Mouse (Mus musculus) kidney, embryonic 15.5 days (tissue): Measurements from ENCODE around the gene Six6. TPM values are rescaled to one million over a fixed set of nuclear protein-coding genes. Genes with fewer than 3 reads are reported as not detected.

Source experiments
- ATAC-seq: fragments of 200-750 bp; cut with Nextera tagmentation; replicated peaks from 2 replicates; pipeline ENCODE4 v1.8.0; 2017; ENCODE audit warnings: moderate TSS enrichment; ENCODE audit not compliant: low FRiP score
- H3K27ac ChIP-seq: fragments of 300-500 bp; sonication (generic); 2 replicates; pipeline ENCODE4 v1.5.1; 2015; ENCODE audit warnings: mild to moderate bottlenecking, inconsistent platforms
- H3K27me3 ChIP-seq: fragments of 300-500 bp; sonication (generic); 2 replicates; pipeline ENCODE4 v1.6.1; 2015; ENCODE audit warnings: inconsistent platforms
- H3K36me3 ChIP-seq: fragments of 300-500 bp; sonication (generic); 2 replicates; pipeline ENCODE4 v1.6.1; 2015; ENCODE audit warnings: inconsistent platforms
- H3K4me1 ChIP-seq: fragments of 300-500 bp; sonication (generic); 2 replicates; pipeline ENCODE4 v1.6.1; 2015; ENCODE audit warnings: inconsistent platforms
- H3K4me2 ChIP-seq: fragments of 300-500 bp; sonication (generic); 2 replicates; pipeline ENCODE4 v1.6.1; 2015; ENCODE audit warnings: moderate library complexity, mild to moderate bottlenecking, inconsistent platforms
- H3K4me3 ChIP-seq: fragments of 300-500 bp; sonication (generic); replicated peaks from 2 replicates; pipeline ENCODE4 v1.5.1; 2015; ENCODE audit warnings: mild to moderate bottlenecking, inconsistent platforms
- H3K9ac ChIP-seq: fragments of 300-500 bp; sonication (generic); 2 replicates; pipeline ENCODE4 v1.6.1; 2015; ENCODE audit warnings: mild to moderate bottlenecking, inconsistent platforms
- H3K9me3 ChIP-seq: fragments of 300-500 bp; sonication (generic); replicated peaks from 2 replicates; pipeline ENCODE4 v1.6.1; 2016; ENCODE audit warnings: inconsistent platforms
- WGBS: fragments of 180-500 bp; shearing (Covaris S2); methylation state at CpG from one replicate; pipeline ENCODE4 v1.1.7; 2015; ENCODE audit warnings: mixed read lengths; 5-methylcytosine and 5-hydroxymethylcytosine counted together
- polyA plus RNA-seq: library from polyadenylated mRNA; unstranded; fragments of >200 nt; fragmentation: Nextera tagmentation; extraction: Ambion mirVana; gene quantifications from 2 replicates; pipeline ENCODE4 v1.2.1, GENCODE M21; 2015

Gene Six6
- not detected in 2 replicates for polyA plus RNA-seq

GRCm38 (mm10) chr12:72939616-72940015 is at the start of gene Six6:
TSS of gene Six6 (plus strand) at chr12:72939892.
- Histone ChIP-seq H3K27ac (no peak within 1 kb of the TSS), H3K9ac (no peak within 1 kb of the TSS), H3K4me3 (peak within 1 kb of the TSS; percentile 19), H3K4me1 (peaks cover 12% of the 10 kb centered on the region), H3K36me3 (no peaks in the 10 kb centered on the region), H3K27me3 (peaks cover 98% of the 10 kb centered on the region), H3K9me3 (no peaks in the 10 kb centered on the region), H3K4me2 (peak within 1 kb of the TSS; percentile 45)
- WGBS = under 1% methylated on average over 28 of the region's 28 CpGs
- ATAC-seq = 0 out of 2 replicates have a peak, but pooled peaks have one; percentile 52

- Histone ChIP-seq H3K27ac (no peak overlapping the region), H3K27me3 (peaks cover 13% of the 10 kb centered on the region), H3K4me2 (peak overlapping the region; percentile 69), H3K9me3 (no peaks in the 10 kb centered on the region), H3K9ac (peak overlapping the region; percentile 17; the same call in 1 of the 2 replicates), H3K4me3 (peak overlapping the region; percentile 40), H3K36me3 (no peaks in the 10 kb centered on the region), H3K4me1 (peaks cover 7% of the 10 kb centered on the region; the same call in 1 of the 2 replicates)
- WGBS = 18% methylated on average over 47 of the region's 48 CpGs
- peak; percentile 75; the same call in 1 of the 2 replicates for ATAC-seq
Observed at GRCm38 (mm10) chr12:72917159-72917993, 22.3 kb upstream of the Six6 start.

GRCm38 (mm10) chr12:72936751-72937150 is 2.9 kb upstream of the Six6 start:
- Histone ChIP-seq H3K4me2 (no peak overlapping the region), H3K9me3 (no peaks in the 10 kb centered on the region), H3K27ac (no peak overlapping the region), H3K9ac (no peak overlapping the region), H3K4me1 (peaks cover 12% of the 10 kb centered on the region), H3K36me3 (no peaks in the 10 kb centered on the region), H3K4me3 (no peak overlapping the region), H3K27me3 (peaks cover 75% of the 10 kb centered on the region)
- no peak for ATAC-seq
- WGBS = 28% methylated on average over 8 of the region's 8 CpGs

GRCm38 (mm10) chr12:72937537-72938120 is 2.1 kb upstream of the Six6 start:
- H3K4me2 ChIP-seq = no peak overlapping the region
- H3K36me3 ChIP-seq = no peaks in the 10 kb centered on the region
- H3K9ac ChIP-seq = no peak overlapping the region
- no peak overlapping the region for H3K4me3 ChIP-seq
- no peak for ATAC-seq
- H3K9me3 ChIP-seq = no peaks in the 10 kb centered on the region
- 3% methylated on average over 19 of the region's 19 CpGs for WGBS
- peaks cover 84% of the 10 kb centered on the region for H3K27me3 ChIP-seq
- peaks cover 12% of the 10 kb centered on the region for H3K4me1 ChIP-seq
- H3K27ac ChIP-seq = no peak overlapping the region

DNA sequence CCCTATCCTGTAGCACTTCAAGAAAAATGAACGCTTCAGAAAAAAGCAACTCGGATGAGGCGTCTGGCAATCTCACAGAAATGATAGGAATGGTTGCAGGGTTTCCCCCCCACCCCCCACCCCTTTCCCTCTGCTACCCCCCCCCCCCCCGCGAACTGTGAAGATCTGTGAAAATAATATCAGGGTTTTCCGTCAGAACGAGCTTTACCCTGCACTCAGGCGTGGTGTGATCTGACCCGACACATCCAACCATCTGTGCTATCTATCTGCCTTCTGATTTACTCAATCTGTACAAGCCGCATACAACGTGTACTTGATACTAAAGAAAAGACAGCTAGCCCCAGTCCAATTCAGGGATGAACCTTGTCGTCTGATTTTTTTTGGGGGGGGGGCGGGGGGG is 1.5 kb upstream of the Six6 start:
- Histone ChIP-seq H3K9me3 (no peaks in the 10 kb centered on the region), H3K27ac (no peak overlapping the region), H3K4me2 (no peak overlapping the region), H3K4me1 (peaks cover 12% of the 10 kb centered on the region), H3K27me3 (peaks cover 89% of the 10 kb centered on the region), H3K4me3 (no peak overlapping the region), H3K36me3 (no peaks in the 10 kb centered on the region), H3K9ac (no peak overlapping the region)
- no peak for ATAC-seq
- 3% methylated on average over 11 of the region's 13 CpGs for WGBS

DNA sequence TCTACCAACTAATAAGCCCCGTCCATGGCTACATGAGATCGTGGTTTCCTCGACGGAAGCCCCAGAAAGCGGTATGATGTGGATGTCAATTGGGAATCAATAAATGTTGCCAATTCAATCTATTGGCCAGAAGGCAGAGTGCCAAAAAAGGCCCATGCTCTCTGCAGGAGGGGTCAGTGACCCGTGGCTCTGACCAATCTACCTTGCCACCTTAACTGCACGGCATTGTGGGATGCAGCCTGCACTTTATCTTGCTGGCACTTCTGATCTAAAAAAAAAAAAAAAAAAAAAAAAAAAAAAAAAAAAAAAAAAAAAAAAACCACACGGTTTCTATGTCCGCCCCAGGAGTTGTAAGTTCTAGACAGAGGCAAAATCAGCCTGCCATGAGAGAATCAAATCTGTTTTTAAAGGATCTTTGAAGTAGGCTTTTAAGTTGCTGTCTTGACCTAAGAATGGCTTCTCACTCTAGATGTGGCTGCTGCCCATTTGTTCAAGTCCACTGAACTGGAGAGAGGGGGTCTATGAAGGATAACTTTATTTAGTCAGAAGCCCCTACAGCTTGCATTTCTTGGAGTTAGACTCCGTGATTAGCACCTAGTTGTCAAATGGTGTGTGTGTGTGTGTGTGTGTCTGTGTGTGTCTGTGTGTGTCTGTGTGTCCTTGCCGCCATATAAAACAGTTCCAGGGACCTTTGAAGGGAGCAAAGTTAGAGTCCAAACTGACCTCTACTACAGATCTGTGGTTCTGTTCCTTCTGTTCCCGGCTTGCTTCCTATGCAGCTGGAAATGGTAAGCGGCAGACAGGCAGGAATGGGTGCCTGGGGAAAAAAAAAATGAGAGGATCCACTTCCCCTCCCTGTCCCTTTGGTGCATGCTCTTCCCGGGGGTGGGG is 847 bp upstream of the Six6 start:
- Histone ChIP-seq H3K4me3 (peak overlapping the region; percentile 19; the same call in 1 of the 2 replicates), H3K27me3 (peaks cover 96% of the 10 kb centered on the region), H3K9me3 (no peaks in the 10 kb centered on the region), H3K4me1 (peaks cover 12% of the 10 kb centered on the region), H3K9ac (no peak overlapping the region), H3K36me3 (no peaks in the 10 kb centered on the region), H3K27ac (no peak overlapping the region), H3K4me2 (no peak overlapping the region)
- no peak for ATAC-seq
- 3% methylated on average over 14 of the region's 14 CpGs for WGBS

- ATAC-seq = no peak
- peak within 1 kb of the TSS; percentile 19 for H3K4me3 ChIP-seq
- peaks cover 16% of the 10 kb centered on the region for H3K4me1 ChIP-seq
- H3K9ac ChIP-seq = no peak within 1 kb of the TSS
- H3K4me2 ChIP-seq = peak within 1 kb of the TSS; percentile 45
- peaks cover 98% of the 10 kb centered on the region for H3K27me3 ChIP-seq
- H3K36me3 ChIP-seq = no peaks in the 10 kb centered on the region
- no peaks in the 10 kb centered on the region for H3K9me3 ChIP-seq
- H3K27ac ChIP-seq = no peak within 1 kb of the TSS
- WGBS = under 1% methylated on average over 39 of the region's 39 CpGs
Observed at GRCm38 (mm10) chr12:72940071-72940821, 554 bp downstream of the Six6 start, which contains the start of gene 4930447C04Rik. TSS of gene 4930447C04Rik (minus strand) at chr12:72940774.

GRCm38 (mm10) chr12:72940822-72941397 is 1.2 kb downstream of the Six6 start:
- H3K36me3 ChIP-seq = no peaks in the 10 kb centered on the region
- H3K9me3 ChIP-seq = no peaks in the 10 kb centered on the region
- H3K27me3 ChIP-seq = peaks cover 99% of the 10 kb centered on the region
- no peak overlapping the region for H3K4me3 ChIP-seq
- H3K4me2 ChIP-seq = no peak overlapping the region
- no peak overlapping the region for H3K9ac ChIP-seq
- H3K4me1 ChIP-seq = peaks cover 23% of the 10 kb centered on the region
- H3K27ac ChIP-seq = no peak overlapping the region
- no peak for ATAC-seq
- WGBS = 4% methylated on average over 11 of the region's 11 CpGs

DNA sequence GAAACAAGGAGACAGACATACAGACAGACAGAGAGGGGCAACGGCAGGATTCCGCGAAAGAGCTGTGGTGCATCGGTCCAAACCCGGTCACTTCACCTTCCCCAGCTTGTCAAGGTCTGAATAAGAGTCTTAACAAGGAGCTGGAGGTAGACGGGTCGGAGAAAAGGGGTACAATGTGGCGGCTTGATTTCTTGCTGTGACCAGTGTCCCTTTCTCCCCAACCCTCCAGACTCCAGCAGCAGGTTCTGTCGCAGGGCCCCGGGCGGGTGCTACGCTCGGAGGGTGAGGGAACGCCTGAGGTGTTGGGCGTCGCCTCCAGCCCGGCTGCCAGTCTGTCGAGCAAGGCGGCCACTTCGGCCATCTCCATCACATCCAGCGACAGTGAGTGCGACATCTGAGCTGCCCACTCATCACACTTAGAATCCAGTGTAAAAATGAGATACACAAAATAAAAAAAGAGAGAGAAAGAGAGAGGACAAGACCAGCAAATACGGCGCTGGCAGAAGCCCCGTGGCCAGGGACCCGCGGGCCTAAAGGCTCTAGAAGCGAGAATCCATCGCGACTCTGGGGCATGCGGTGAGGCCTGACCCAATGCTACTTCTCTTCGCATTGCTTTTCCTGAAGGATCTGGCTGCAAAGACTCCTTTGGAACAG is 1.8 kb downstream of the Six6 start:
- Histone ChIP-seq H3K9ac (no peak overlapping the region), H3K4me1 (peaks cover 24% of the 10 kb centered on the region), H3K27me3 (peaks cover 100% of the 10 kb centered on the region), H3K36me3 (no peaks in the 10 kb centered on the region), H3K9me3 (no peaks in the 10 kb centered on the region), H3K27ac (no peak overlapping the region), H3K4me2 (no peak overlapping the region), H3K4me3 (no peak overlapping the region)
- under 1% methylated on average over 32 of the region's 32 CpGs for WGBS
- no peak for ATAC-seq

- Histone ChIP-seq H3K9me3 (no peaks in the 10 kb centered on the region), H3K9ac (no peak overlapping the region), H3K36me3 (no peaks in the 10 kb centered on the region), H3K27ac (no peak overlapping the region), H3K4me1 (peaks cover 24% of the 10 kb centered on the region), H3K4me3 (no peak overlapping the region), H3K4me2 (no peak overlapping the region), H3K27me3 (peaks cover 100% of the 10 kb centered on the region)
- WGBS = 18% methylated on average over 6 of the region's 6 CpGs
- ATAC-seq = no peak
Observed at GRCm38 (mm10) chr12:72942171-72942570, 2.5 kb downstream of the Six6 start.
